18 mouse cellular contexts compared by ENCODE assay signal in genomic region chr6:87219061-87219992, GRCm38 (mm10).
DNase-seq lines count a peak whose midpoint lies in the region; ATAC-seq and TF ChIP-seq lines count a peak whose summit lies in the region.
"Had no signal": no experiment of that assay in that cellular context is flagged by ENCODE, and none has a peak within 500 bp of the region (broad histone marks: within the 10 kb centered on the region; RNA-seq: fewer than 3 reads in every experiment).

No protein-coding gene starts in this region.

- H3K27me3 ChIP-seq in limb, embryonic 10.5 days (ENCODE audit: low read depth, poor library complexity, severe bottlenecking), result no peaks in the 10 kb centered on the region
- H3K27me3 ChIP-seq in neural tube, embryonic 14.5 days (ENCODE audit: control insufficient read depth, insufficient read depth, low read length), result no peaks in the 10 kb centered on the region
- H3K27me3 ChIP-seq in hindbrain, postnatal 0 days (ENCODE audit: insufficient read depth, low read length), result no peaks in the 10 kb centered on the region
- H3K27me3 ChIP-seq: heart, embryonic 13.5 days had no signal

- 0 out of 2 replicates have a peak overlapping the region, but pooled peaks have one; percentile 22 for H3K4me3 ChIP-seq in limb, embryonic 10.5 days
- H3K4me3 ChIP-seq in neural tube, embryonic 14.5 days (ENCODE audit: low read depth, low read length), result no peak overlapping the region
- H3K4me3 ChIP-seq in hindbrain, postnatal 0 days (ENCODE audit: low read length), result no peak overlapping the region
- H3K4me3 ChIP-seq: heart, embryonic 13.5 days had no signal

- 55% methylated on average over 13 of the region's 13 CpGs for WGBS in limb, embryonic 10.5 days
- WGBS in neural tube, embryonic 14.5 days, result 55% methylated on average over 13 of the region's 13 CpGs
- 78% methylated on average over 13 of the region's 13 CpGs for WGBS in hindbrain, postnatal 0 days

- H3K36me3 ChIP-seq in limb, embryonic 10.5 days, result peaks cover 25% of the 10 kb centered on the region
- H3K36me3 ChIP-seq in neural tube, embryonic 14.5 days (ENCODE audit: control insufficient read depth, insufficient read depth, low read length), result no peaks in the 10 kb centered on the region
- H3K36me3 ChIP-seq in hindbrain, postnatal 0 days (ENCODE audit: insufficient read depth, low read length), result no peaks in the 10 kb centered on the region
- H3K36me3 ChIP-seq: heart, embryonic 13.5 days had no signal

- DNase-seq in heart, adult 18-20 months, result peak; percentile 7 to 8
- DNase-seq in heart, postnatal 36 days, result no peak
- peak; percentile 25 for DNase-seq in lung, postnatal 36 days
- no peak for DNase-seq in lung, postnatal 14 days
- DNase-seq in limb, embryonic 10.5 days (ENCODE audit: low spot score), result peak; percentile 61
- DNase-seq in gastrocnemius, postnatal 36 days, result no peak
- DNase-seq in hindbrain, postnatal 0 days (ENCODE audit: low spot score), result no peak
- DNase-seq: adrenal gland, adult 2 months; B cell, adult 2 months; cerebellum, adult 11-12 months; kidney, postnatal 36 days; liver, postnatal 0 days; thymus, adult 18-20 months had no signal

- no peak for TF ChIP-seq CTCF in hindbrain, postnatal 0 days (IDR thresholded peaks at IDR 0.05; ENCODE audit: low read depth)

- peak overlapping the region; percentile 86 for H3K27ac ChIP-seq in limb, embryonic 10.5 days
- peak overlapping the region; percentile 48; the same call in 1 of the 2 replicates for H3K27ac ChIP-seq in neural tube, embryonic 14.5 days (ENCODE audit: low read depth, low read length)
- H3K27ac ChIP-seq in hindbrain, postnatal 0 days, result no peak overlapping the region
- H3K27ac ChIP-seq: heart, embryonic 13.5 days had no signal

- H3K4me1 ChIP-seq in limb, embryonic 10.5 days, result peaks cover 68% of the 10 kb centered on the region
- H3K4me1 ChIP-seq in neural tube, embryonic 14.5 days (ENCODE audit: control insufficient read depth, insufficient read depth, low read length), result no peaks in the 10 kb centered on the region
- H3K4me1 ChIP-seq in hindbrain, postnatal 0 days (ENCODE audit: insufficient read depth, low read length), result no peaks in the 10 kb centered on the region

- no peaks in the 10 kb centered on the region for H3K9me3 ChIP-seq in limb, embryonic 10.5 days (replicated peaks)
- H3K9me3 ChIP-seq in neural tube, embryonic 14.5 days (ENCODE audit: control insufficient read depth, low read length), result no peaks in the 10 kb centered on the region
- no peaks in the 10 kb centered on the region for H3K9me3 ChIP-seq in hindbrain, postnatal 0 days (ENCODE audit: low read length)
- H3K9me3 ChIP-seq: heart, embryonic 13.5 days had no signal

- intact Hi-C loops in heart, postnatal 36 days (cut with DNase I), result loop anchor here (10.0 kb wide), 1 partner anchor 115 kb away; the partner anchor contains the start of gene D6Ertd527e
- intact Hi-C loops in gastrocnemius, postnatal 36 days (cut with DNase I), result no loop called here

- peak; percentile 84 for ATAC-seq in neural tube, embryonic 14.5 days (ENCODE audit: low read depth)
- ATAC-seq in hindbrain, postnatal 0 days, result no peak
- ATAC-seq: forebrain, embryonic 16.5 days; inflammation-experienced regulatory T-cells, adult 6 months; liver, postnatal 0 days had no signal

- no peak overlapping the region for H3K9ac ChIP-seq in neural tube, embryonic 14.5 days (replicated peaks; ENCODE audit: low read depth, low read length)
- no peak overlapping the region for H3K9ac ChIP-seq in hindbrain, postnatal 0 days (replicated peaks; ENCODE audit: low read length)
- H3K9ac ChIP-seq: heart, embryonic 13.5 days; liver, postnatal 0 days had no signal

- no peak overlapping the region for H3K4me2 ChIP-seq in neural tube, embryonic 14.5 days (ENCODE audit: low read depth, low read length)
- H3K4me2 ChIP-seq in hindbrain, postnatal 0 days (ENCODE audit: low read depth, low read length), result no peak overlapping the region
- H3K4me2 ChIP-seq: heart, embryonic 13.5 days; midbrain, embryonic 11.5 days had no signal

Comparison
In these comparisons a context has a peak if more than half of its experiments do, and no peak if none do; other contexts are left out.
1. DNase-seq: peak in heart, adult 18-20 months (2 of 2), lung, postnatal 36 days (single experiment) and limb, embryonic 10.5 days (single experiment); none in heart, postnatal 36 days (0 of 2), lung, postnatal 14 days (single experiment), gastrocnemius, postnatal 36 days (0 of 2) and hindbrain, postnatal 0 days (single experiment).